Mouse (Mus musculus): ENCODE data around the gene Dck. TPM values are rescaled to one million over a fixed set of nuclear protein-coding genes. Genes with fewer than 3 reads are reported as not detected.

Gene Dck
- 4.2 TPM for polyA plus RNA-seq (2012; fragmentation: generic; extraction: Trizol)

DNA sequence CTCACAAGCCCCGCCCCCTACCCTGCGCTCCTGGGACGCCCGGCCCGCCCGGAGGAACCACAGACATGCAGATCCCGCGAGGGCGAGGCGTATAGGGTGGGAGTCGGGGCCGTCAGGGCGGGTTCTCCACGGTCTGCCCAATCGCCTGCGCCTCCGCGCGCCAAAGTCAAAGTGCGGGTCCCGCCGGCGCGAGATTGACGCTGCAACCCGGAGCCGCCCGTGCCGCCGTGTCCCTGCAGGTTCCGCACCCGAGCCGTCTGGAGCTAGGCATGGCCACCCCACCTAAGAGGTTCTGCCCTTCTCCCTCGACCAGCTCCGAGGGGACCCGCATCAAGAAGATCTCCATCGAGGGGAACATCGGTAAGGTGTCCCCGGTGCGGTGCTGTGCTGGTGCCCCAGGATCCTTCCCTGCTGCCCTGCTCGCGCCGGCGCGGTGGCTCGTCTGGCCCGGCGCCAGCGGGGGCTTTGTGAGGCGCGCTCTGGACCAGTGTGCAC, at the start of gene Dck:
Gene Dck, plus strand, starts transcription at position 10 of the 495 bp plus-strand sequence.
- H3K4me3 ChIP-seq = peak within 1 kb of the TSS; percentile 55
- H3K36me3 ChIP-seq (ENCODE audit: control insufficient read depth, insufficient read depth) = peaks cover under 1% of the 10 kb centered on the region
- peak; percentile 86 for TF ChIP-seq E2F4 (IDR thresholded peaks at IDR 0.05; ENCODE audit: insufficient read depth)
- TF ChIP-seq TCF12 (IDR thresholded peaks at IDR 0.05; ENCODE audit: insufficient read depth, poor library complexity, severe bottlenecking) = no peak
- peak; percentile 69 for TF ChIP-seq POLR2AphosphoS2 (IDR thresholded peaks at IDR 0.05; ENCODE audit: insufficient read length, low read depth)
- TF ChIP-seq POLR2A (IDR thresholded peaks at IDR 0.05; ENCODE audit: insufficient read length, low read depth) = peak; percentile 69
- H3ac ChIP-seq (ENCODE audit: control insufficient read depth, insufficient read length) = peak within 1 kb of the TSS; percentile 39
- peaks cover 20% of the 10 kb centered on the region for H3K79me2 ChIP-seq (ENCODE audit: control insufficient read depth, insufficient read depth)
- H3K27me3 ChIP-seq (ENCODE audit: control insufficient read depth, insufficient read depth, insufficient read length) = no peaks in the 10 kb centered on the region
- H3K4me2 ChIP-seq (ENCODE audit: low read depth) = peak within 1 kb of the TSS; percentile 84

DNA sequence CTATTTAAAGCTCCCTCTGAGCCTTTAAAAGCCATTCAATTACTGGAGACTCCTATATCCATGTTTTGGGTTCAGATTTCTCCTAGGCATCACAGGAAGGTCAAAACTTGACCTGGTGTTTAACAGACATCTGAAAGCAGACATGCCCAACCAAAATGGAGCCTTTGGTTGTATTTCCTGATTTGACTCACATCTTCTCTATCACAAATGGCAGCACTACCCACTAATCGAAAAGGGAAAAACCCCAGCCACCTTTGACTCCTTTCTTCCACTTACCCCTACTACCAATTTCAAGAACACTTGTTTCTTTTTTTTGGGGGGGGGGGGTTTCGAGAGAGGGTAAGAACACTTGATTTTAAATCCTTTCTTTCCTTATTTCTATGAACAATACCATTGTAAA, 47.8 kb upstream of the Dck start:
- Histone ChIP-seq H3K27me3 (ENCODE audit: control insufficient read depth, insufficient read depth, insufficient read length) (no peaks in the 10 kb centered on the region), H3K4me2 (ENCODE audit: low read depth) (no peak overlapping the region), H3K36me3 (ENCODE audit: control insufficient read depth, insufficient read depth) (no peaks in the 10 kb centered on the region), H3K4me3 (no peak overlapping the region), H3ac (ENCODE audit: control insufficient read depth, insufficient read length) (no peak overlapping the region), H3K79me2 (ENCODE audit: control insufficient read depth, insufficient read depth) (peaks cover 11% of the 10 kb centered on the region)
- TF ChIP-seq REST (IDR thresholded peaks at IDR 0.05; ENCODE audit: insufficient read depth, insufficient read length) (no peak), E2F4 (IDR thresholded peaks at IDR 0.05; ENCODE audit: insufficient read depth) (no peak), MAX (IDR thresholded peaks at IDR 0.05; ENCODE audit: low read depth) (no peak), SRF (IDR thresholded peaks at IDR 0.05; ENCODE audit: control insufficient read depth, insufficient read length, low read depth) (no peak), POLR2A (IDR thresholded peaks at IDR 0.05; ENCODE audit: insufficient read length, low read depth) (no peak), USF1 (IDR thresholded peaks at IDR 0.05; ENCODE audit: low read depth) (no peak), TCF3 (IDR thresholded peaks at IDR 0.05; ENCODE audit: insufficient read length, low read depth) (no peak), MYOG (IDR thresholded peaks at IDR 0.05; ENCODE audit: control insufficient read depth in 1 of 3, insufficient read depth in 1 of 3, insufficient read length in 2 of 3, low read depth in 2 of 3) (no peak), POLR2AphosphoS2 (IDR thresholded peaks at IDR 0.05; ENCODE audit: insufficient read length, low read depth) (no peak), TCF12 (IDR thresholded peaks at IDR 0.05; ENCODE audit: insufficient read depth, poor library complexity, severe bottlenecking) (no peak), MYOD1 (IDR thresholded peaks at IDR 0.05; ENCODE audit: control insufficient read depth in 1 of 3, insufficient read length in 2 of 3, low read depth in 2 of 3) (no peak), CEBPB (IDR thresholded peaks at IDR 0.05; ENCODE audit: insufficient read depth, poor library complexity, severe bottlenecking) (no peak)

GRCm38 (mm10) chr5:88720116-88721002, 44.4 kb upstream of the Dck start, which contains the start of gene Mob1b:
Mob1b (plus strand) TSS chr5:88720855.
- Histone ChIP-seq H3K27me3 (ENCODE audit: control insufficient read depth, insufficient read depth, insufficient read length) (no peaks in the 10 kb centered on the region), H3K4me3 (peak within 1 kb of the TSS; percentile 79), H3K36me3 (ENCODE audit: control insufficient read depth, insufficient read depth) (no peaks in the 10 kb centered on the region), H3K4me2 (ENCODE audit: low read depth) (peak within 1 kb of the TSS; percentile 94), H3ac (ENCODE audit: control insufficient read depth, insufficient read length) (peak within 1 kb of the TSS; percentile 99), H3K79me2 (ENCODE audit: control insufficient read depth, insufficient read depth) (peaks cover 45% of the 10 kb centered on the region)
- TF ChIP-seq MYOG (IDR thresholded peaks at IDR 0.05; ENCODE audit: control insufficient read depth in 1 of 3, insufficient read depth in 1 of 3, insufficient read length in 2 of 3, low read depth in 2 of 3) (peak in 1 of 3 experiments; percentile 14), CEBPB (IDR thresholded peaks at IDR 0.05; ENCODE audit: insufficient read depth, poor library complexity, severe bottlenecking) (no peak), POLR2A (IDR thresholded peaks at IDR 0.05; ENCODE audit: insufficient read length, low read depth) (peak; percentile 96), TCF12 (IDR thresholded peaks at IDR 0.05; ENCODE audit: insufficient read depth, poor library complexity, severe bottlenecking) (no peak), SRF (IDR thresholded peaks at IDR 0.05; ENCODE audit: control insufficient read depth, insufficient read length, low read depth) (no peak), TCF3 (IDR thresholded peaks at IDR 0.05; ENCODE audit: insufficient read length, low read depth) (no peak), USF1 (IDR thresholded peaks at IDR 0.05; ENCODE audit: low read depth) (peak; percentile 90), E2F4 (IDR thresholded peaks at IDR 0.05; ENCODE audit: insufficient read depth) (no peak), MYOD1 (IDR thresholded peaks at IDR 0.05; ENCODE audit: control insufficient read depth in 1 of 3, insufficient read length in 2 of 3, low read depth in 2 of 3) (peak in 1 of 3 experiments; percentile 10), MAX (IDR thresholded peaks at IDR 0.05; ENCODE audit: low read depth) (no peak), POLR2AphosphoS2 (IDR thresholded peaks at IDR 0.05; ENCODE audit: insufficient read length, low read depth) (peak; percentile 97), REST (IDR thresholded peaks at IDR 0.05; ENCODE audit: insufficient read depth, insufficient read length) (no peak)

- Histone ChIP-seq H3K79me2 (ENCODE audit: control insufficient read depth, insufficient read depth) (peaks cover 51% of the 10 kb centered on the region), H3K4me2 (ENCODE audit: low read depth) (peak overlapping the region; percentile 94), H3K4me3 (peak overlapping the region; percentile 79), H3ac (ENCODE audit: control insufficient read depth, insufficient read length) (peak overlapping the region; percentile 99), H3K36me3 (ENCODE audit: control insufficient read depth, insufficient read depth) (no peaks in the 10 kb centered on the region), H3K27me3 (ENCODE audit: control insufficient read depth, insufficient read depth, insufficient read length) (no peaks in the 10 kb centered on the region)
- TF ChIP-seq REST (IDR thresholded peaks at IDR 0.05; ENCODE audit: insufficient read depth, insufficient read length) (no peak), MYOG (IDR thresholded peaks at IDR 0.05; ENCODE audit: control insufficient read depth in 1 of 3, insufficient read depth in 1 of 3, insufficient read length in 2 of 3, low read depth in 2 of 3) (no peak), POLR2A (IDR thresholded peaks at IDR 0.05; ENCODE audit: insufficient read length, low read depth) (no peak), MYOD1 (IDR thresholded peaks at IDR 0.05; ENCODE audit: control insufficient read depth in 1 of 3, insufficient read length in 2 of 3, low read depth in 2 of 3) (no peak), MAX (IDR thresholded peaks at IDR 0.05; ENCODE audit: low read depth) (no peak), TCF12 (IDR thresholded peaks at IDR 0.05; ENCODE audit: insufficient read depth, poor library complexity, severe bottlenecking) (no peak), POLR2AphosphoS2 (IDR thresholded peaks at IDR 0.05; ENCODE audit: insufficient read length, low read depth) (no peak), TCF3 (IDR thresholded peaks at IDR 0.05; ENCODE audit: insufficient read length, low read depth) (no peak), USF1 (IDR thresholded peaks at IDR 0.05; ENCODE audit: low read depth) (no peak), E2F4 (IDR thresholded peaks at IDR 0.05; ENCODE audit: insufficient read depth) (no peak), SRF (IDR thresholded peaks at IDR 0.05; ENCODE audit: control insufficient read depth, insufficient read length, low read depth) (no peak), CEBPB (IDR thresholded peaks at IDR 0.05; ENCODE audit: insufficient read depth, poor library complexity, severe bottlenecking) (no peak)
Observed at GRCm38 (mm10) chr5:88721003-88721475, 43.8 kb upstream of the Dck start.
